Mouse (Mus musculus) myocyte (in vitro differentiated cells): ENCODE measurements around the gene Dlx3. TPM values are rescaled to one million over a fixed set of nuclear protein-coding genes. Genes with fewer than 3 reads are reported as not detected.

Experiments
- H3K27me3 ChIP-seq: one replicate; pipeline ENCODE4 v1.6.1; 2011; ENCODE audit not compliant: control insufficient read depth, insufficient read depth, insufficient read length
- H3K36me3 ChIP-seq: one replicate; pipeline ENCODE4 v1.6.1; 2011; ENCODE audit not compliant: control insufficient read depth, insufficient read depth
- H3K4me2 ChIP-seq: one replicate; pipeline ENCODE4 v1.6.1; 2011; ENCODE audit warnings: low read depth, control low read depth
- H3K4me3 ChIP-seq: one replicate; pipeline ENCODE4 v1.5.1; 2011; ENCODE audit warnings: mild to moderate bottlenecking, control low read depth, moderate library complexity
- H3K79me2 ChIP-seq: one replicate; pipeline ENCODE4 v1.6.1; 2011; ENCODE audit not compliant: control insufficient read depth, insufficient read depth
- H3ac ChIP-seq: one replicate; pipeline ENCODE4 v1.6.1; 2011; ENCODE audit not compliant: control insufficient read depth, insufficient read length
- CEBPB ChIP-seq: IDR thresholded peaks from 2 replicates; pipeline ENCODE4 v1.6.1; 2011; ENCODE audit warnings: mild to moderate bottlenecking, moderate library complexity; ENCODE audit not compliant: poor library complexity, insufficient read depth, severe bottlenecking
- E2F4 ChIP-seq: IDR thresholded peaks from one replicate; pipeline ENCODE4 v1.6.1; 2011; ENCODE audit warnings: mild to moderate bottlenecking, control low read depth, moderate library complexity; ENCODE audit not compliant: insufficient read depth
- MAX ChIP-seq: IDR thresholded peaks from one replicate; pipeline ENCODE4 v1.6.1; 2011; ENCODE audit warnings: low read depth, mild to moderate bottlenecking, control low read depth
- MYOD1 ChIP-seq, 3 experiments: IDR thresholded peaks; one replicate each; pipeline ENCODE4 v1.6.1; 2011; ENCODE audit warnings: control low read depth in 2 of 3, low read depth in 2 of 3, mild to moderate bottlenecking in 2 of 3, moderate library complexity in 1 of 3; ENCODE audit not compliant: insufficient read length in 2 of 3, control insufficient read depth in 1 of 3
- MYOG ChIP-seq, 3 experiments: IDR thresholded peaks; one replicate each; pipeline ENCODE4 v1.6.1; 2011; ENCODE audit warnings: control low read depth in 2 of 3, low read depth in 2 of 3, mild to moderate bottlenecking in 2 of 3; ENCODE audit not compliant: insufficient read length in 2 of 3, control insufficient read depth in 1 of 3, insufficient read depth in 1 of 3
- POLR2A ChIP-seq: IDR thresholded peaks from one replicate; pipeline ENCODE4 v1.6.1; 2011; ENCODE audit warnings: low read depth, mild to moderate bottlenecking, control low read depth, moderate library complexity; ENCODE audit not compliant: insufficient read length
- POLR2AphosphoS2 ChIP-seq: IDR thresholded peaks from one replicate; pipeline ENCODE4 v1.6.1; 2011; ENCODE audit warnings: low read depth, control low read depth; ENCODE audit not compliant: insufficient read length
- REST ChIP-seq: IDR thresholded peaks from one replicate; pipeline ENCODE4 v1.6.1; 2011; ENCODE audit warnings: mild to moderate bottlenecking, control low read depth, moderate library complexity; ENCODE audit not compliant: insufficient read depth, insufficient read length
- SRF ChIP-seq: IDR thresholded peaks from one replicate; pipeline ENCODE4 v1.6.1; 2011; ENCODE audit warnings: low read depth; ENCODE audit not compliant: control insufficient read depth, insufficient read length
- TCF12 ChIP-seq: IDR thresholded peaks from one replicate; pipeline ENCODE4 v1.6.1; 2011; ENCODE audit warnings: mild to moderate bottlenecking, control low read depth; ENCODE audit not compliant: poor library complexity, insufficient read depth, severe bottlenecking
- TCF3 ChIP-seq: IDR thresholded peaks from one replicate; pipeline ENCODE4 v1.6.1; 2011; ENCODE audit warnings: low read depth, control low read depth; ENCODE audit not compliant: insufficient read length
- USF1 ChIP-seq: IDR thresholded peaks from one replicate; pipeline ENCODE4 v1.6.1; 2011; ENCODE audit warnings: low read depth, mild to moderate bottlenecking, control low read depth, moderate library complexity
- polyA plus RNA-seq: library from polyadenylated mRNA; unstranded; fragments of >200 nt; fragmentation: generic; extraction: Trizol; gene quantifications from one replicate; pipeline ENCODE4 v1.2.1, GENCODE M21; 2012; ENCODE audit warnings: missing spikeins

Gene Dlx3
- polyA plus RNA-seq, 1 experiment = 6.3 TPM

GRCm38 (mm10) chr11:95101071-95101788 lies 18.7 kb upstream of the Dlx3 start:
- Histone ChIP-seq H3K4me3 (no peak overlapping the region), H3ac (no peak overlapping the region), H3K27me3 (no peaks in the 10 kb centered on the region), H3K36me3 (no peaks in the 10 kb centered on the region), H3K4me2 (no peak overlapping the region), H3K79me2 (no peaks in the 10 kb centered on the region)
- TF ChIP-seq MYOG (IDR thresholded peaks at IDR 0.05; ENCODE audit: control insufficient read depth in 1 of 3, insufficient read depth in 1 of 3, insufficient read length in 2 of 3, low read depth in 2 of 3) (no peak), E2F4 (no peak), TCF3 (no peak), TCF12 (no peak), CEBPB (no peak), POLR2AphosphoS2 (no peak), POLR2A (no peak)

GRCm38 (mm10) chr11:95102161-95102904 lies 17.6 kb upstream of the Dlx3 start:
- TF ChIP-seq MYOD1 (IDR thresholded peaks at IDR 0.05; ENCODE audit: control insufficient read depth in 1 of 3, insufficient read length in 2 of 3, low read depth in 2 of 3) = no peak
- no peak for TF ChIP-seq E2F4
- no peak for TF ChIP-seq POLR2A
- TF ChIP-seq POLR2AphosphoS2 = no peak
- no peak for TF ChIP-seq TCF3
- no peak for TF ChIP-seq SRF
- TF ChIP-seq REST = no peak
- no peak for TF ChIP-seq CEBPB
- H3K79me2 ChIP-seq = no peaks in the 10 kb centered on the region

GRCm38 (mm10) chr11:95104266-95104665 lies 15.7 kb upstream of the Dlx3 start:
- Histone ChIP-seq H3ac (no peak overlapping the region), H3K27me3 (no peaks in the 10 kb centered on the region), H3K4me2 (no peak overlapping the region), H3K4me3 (no peak overlapping the region), H3K36me3 (no peaks in the 10 kb centered on the region), H3K79me2 (no peaks in the 10 kb centered on the region)
- TF ChIP-seq TCF12 (no peak), MYOD1 (IDR thresholded peaks at IDR 0.05; ENCODE audit: control insufficient read depth in 1 of 3, insufficient read length in 2 of 3, low read depth in 2 of 3) (no peak), POLR2AphosphoS2 (no peak), CEBPB (no peak), MYOG (IDR thresholded peaks at IDR 0.05; ENCODE audit: control insufficient read depth in 1 of 3, insufficient read depth in 1 of 3, insufficient read length in 2 of 3, low read depth in 2 of 3) (no peak), TCF3 (no peak), POLR2A (no peak), USF1 (no peak), MAX (no peak)

More at GRCm38 (mm10) chr11:95102161-95102904, 17.6 kb upstream of the Dlx3 start:
- Histone ChIP-seq H3ac (no peak overlapping the region), H3K36me3 (no peaks in the 10 kb centered on the region), H3K4me2 (no peak overlapping the region), H3K27me3 (no peaks in the 10 kb centered on the region), H3K4me3 (no peak overlapping the region)

GRCm38 (mm10) chr11:95105274-95105874 lies 14.5 kb upstream of the Dlx3 start:
- no peak overlapping the region for H3ac ChIP-seq
- peak in 1 of 3 experiments; percentile 42 for TF ChIP-seq MYOG (IDR thresholded peaks at IDR 0.05; ENCODE audit: control insufficient read depth in 1 of 3, insufficient read depth in 1 of 3, insufficient read length in 2 of 3, low read depth in 2 of 3)
- TF ChIP-seq POLR2A = no peak
- H3K36me3 ChIP-seq = no peaks in the 10 kb centered on the region
- H3K4me3 ChIP-seq = peak overlapping the region; percentile 15
- H3K27me3 ChIP-seq = no peaks in the 10 kb centered on the region
- no peaks in the 10 kb centered on the region for H3K79me2 ChIP-seq
- H3K4me2 ChIP-seq = peak overlapping the region; percentile 65
